Mouse (Mus musculus): ENCODE data around the gene Usp34.

DNA sequence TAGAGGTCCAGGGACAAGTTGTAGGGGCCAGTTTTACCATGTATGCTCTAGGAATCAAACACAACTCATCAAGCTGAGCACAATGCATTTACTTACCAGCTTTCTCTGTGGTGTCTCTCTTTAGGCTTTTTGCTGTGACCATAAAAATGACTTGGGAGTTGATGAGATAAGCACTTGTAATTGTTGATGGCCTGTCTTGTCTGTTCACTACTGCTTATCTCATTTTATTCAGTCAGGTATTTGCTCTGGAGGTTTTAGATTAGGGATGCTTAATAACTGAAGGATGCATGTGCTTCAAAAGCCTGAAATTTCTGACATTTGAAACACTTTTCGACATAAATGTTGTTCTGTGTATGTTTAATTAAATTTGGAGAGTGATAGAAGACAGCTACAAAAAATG is 83.0 kb downstream of the Usp34 start:
- TF ChIP-seq CTCF (conservative IDR thresholded peaks at IDR 0.05 in 1 of 2, IDR thresholded peaks at IDR 0.05 in 1 of 2; ENCODE audit: low read depth in 2 of 2, low read length in 2 of 2) (no peak), POLR2A (IDR thresholded peaks at IDR 0.05; ENCODE audit: low read depth, low read length) (no peak), UBTF (IDR thresholded peaks at IDR 0.05; ENCODE audit: low read depth, low read length) (no peak), GABPA (IDR thresholded peaks at IDR 0.05; ENCODE audit: insufficient replicate concordance, low read depth, low read length) (no peak), JUND (conservative IDR thresholded peaks at IDR 0.05; ENCODE audit: low read depth, low read length) (no peak), USF1 (IDR thresholded peaks at IDR 0.05; ENCODE audit: low read depth, low read length) (no peak), SIN3A (IDR thresholded peaks at IDR 0.05; ENCODE audit: low read length) (no peak)
